Mouse (Mus musculus) thymus, postnatal 14 days (tissue): ENCODE results near the gene Il9r.

Experiments used
- DNase-seq: peaks from one replicate; pipeline ENCODE4 v3.0.0; 2021

The Il9r gene

DNA sequence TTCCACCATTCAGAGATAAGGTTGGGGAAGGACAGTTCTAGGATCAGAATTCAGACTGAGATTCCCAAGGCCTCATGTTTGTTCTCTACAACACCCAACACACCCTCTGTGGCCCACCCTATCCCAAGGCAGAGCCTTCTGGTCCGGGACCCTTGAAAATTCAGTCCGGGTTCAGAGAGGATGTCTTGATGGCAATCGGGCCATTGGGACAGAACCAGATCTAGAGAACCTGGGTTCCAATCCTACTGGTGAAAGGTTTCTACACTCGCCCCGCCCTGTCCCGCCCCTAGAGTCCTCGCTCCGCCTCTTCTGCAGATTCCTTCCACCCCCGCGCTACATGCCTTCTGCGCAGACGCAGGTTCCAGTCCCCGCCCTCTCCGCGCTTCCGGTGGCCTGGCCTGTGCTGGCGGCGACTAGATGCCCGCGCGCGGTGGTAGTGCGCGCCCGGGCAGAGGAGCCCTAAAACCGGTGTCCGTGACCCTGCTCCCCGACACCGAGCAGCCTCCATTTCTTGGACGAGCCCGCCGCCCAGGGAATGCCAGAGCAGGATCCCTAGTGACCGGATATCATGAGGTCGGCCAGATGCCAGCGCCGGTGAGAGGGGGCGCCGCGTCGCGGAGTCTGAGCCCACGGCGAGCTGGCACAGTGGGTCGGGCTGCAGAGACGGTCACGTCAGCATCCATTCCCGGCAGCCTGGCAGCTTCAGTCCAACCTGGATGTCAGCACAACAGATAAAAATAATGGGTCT is 26.2 kb upstream of the Il9r start, which contains the start of gene Mpg:
TSS of gene Mpg (plus strand) at position 382 of the 748 bp plus-strand sequence.
- peak; percentile 93 for DNase-seq

DNA sequence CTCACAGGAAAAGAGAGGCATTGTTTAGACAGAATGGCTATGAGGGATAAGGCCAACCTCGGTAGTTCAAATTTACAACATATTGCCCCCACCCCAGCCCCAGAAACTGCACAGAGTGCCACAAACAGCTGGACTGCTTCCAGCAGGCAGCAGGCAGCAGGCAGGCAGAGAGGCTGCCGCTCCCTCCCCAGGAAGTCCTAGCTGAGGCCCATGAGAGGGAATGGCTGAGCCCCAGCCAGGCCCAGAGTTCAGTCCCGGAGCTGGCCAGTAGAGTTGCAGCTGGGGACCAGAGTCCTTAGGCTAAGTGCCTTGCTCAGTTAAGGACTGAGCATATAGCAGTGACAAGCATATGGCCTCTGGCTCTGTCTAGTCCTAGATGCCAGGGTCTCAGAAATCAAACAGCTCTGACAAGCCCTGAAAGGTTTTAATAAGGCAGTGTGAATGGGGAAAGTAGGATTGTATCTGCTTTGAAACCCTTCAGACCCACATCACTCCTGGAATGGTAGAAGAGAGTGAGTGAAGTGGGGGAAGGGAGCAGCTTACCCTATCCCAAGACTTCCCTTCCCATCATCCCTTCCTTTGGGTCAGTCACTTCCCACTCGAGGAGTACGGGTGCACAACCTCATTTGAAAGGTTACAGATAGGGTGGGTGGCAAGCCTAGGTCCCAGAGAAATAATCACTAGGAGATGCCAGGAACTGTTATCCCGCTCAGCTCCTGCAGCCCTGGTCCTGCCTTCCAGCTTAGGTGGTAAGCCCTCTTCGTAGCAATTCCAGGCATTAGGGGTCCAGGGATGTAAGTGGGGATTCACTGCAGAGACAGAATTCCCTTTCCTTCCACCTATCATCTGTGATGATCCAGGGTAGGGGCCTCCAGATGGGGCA is 25.4 kb upstream of the Il9r start:
- DNase-seq, result peak; percentile 38

GRCm38 (mm10) chr11:32224468-32225139 is 24.5 kb upstream of the Il9r start:
- no peak for DNase-seq

- DNase-seq, result no peak
These were observed 23.4 kb upstream of the Il9r start for GRCm38 (mm10) chr11:32223297-32223967.

- peak; percentile 31 for DNase-seq
These were observed 22.6 kb upstream of the Il9r start for GRCm38 (mm10) chr11:32222570-32223194.

- peak; percentile 21 for DNase-seq
These were observed 21.9 kb upstream of the Il9r start, which contains the start of gene Rhbdf1 for GRCm38 (mm10) chr11:32221951-32222409. Gene Rhbdf1 (minus strand): TSS chr11:32222300.

GRCm38 (mm10) chr11:32221225-32221950 is 21.3 kb upstream of the Il9r start:
- DNase-seq, result peak; percentile 32

DNA sequence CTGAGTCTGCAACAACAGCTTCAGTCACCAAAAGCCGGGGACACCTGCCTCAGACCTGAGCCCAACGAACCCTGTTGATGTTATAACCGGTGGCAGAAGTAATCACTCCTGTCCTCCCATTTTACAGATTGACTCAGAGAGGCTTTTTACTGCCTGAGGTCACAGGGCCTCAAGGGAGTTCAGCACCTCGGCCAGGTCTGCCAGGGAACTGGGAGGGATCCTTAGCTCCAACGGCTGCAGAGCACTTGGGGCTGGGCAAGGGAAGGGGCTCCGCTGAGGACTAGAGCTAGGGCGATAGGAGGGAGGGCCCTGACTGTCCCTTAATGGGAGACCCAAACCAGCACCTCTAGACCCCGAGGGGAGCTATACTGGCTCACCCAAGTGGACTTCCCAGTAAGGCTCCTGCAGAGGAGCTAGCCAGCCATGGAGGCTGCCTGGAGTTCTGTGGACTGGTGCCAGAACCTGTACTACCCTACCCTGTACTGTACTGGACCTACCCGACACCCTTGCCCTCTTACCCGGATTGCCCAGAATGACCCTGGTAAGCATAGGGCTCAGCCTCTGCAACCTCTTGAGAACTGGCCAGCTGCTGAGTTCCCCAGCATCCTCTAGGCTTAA is 20.6 kb upstream of the Il9r start:
- DNase-seq, result no peak

DNA sequence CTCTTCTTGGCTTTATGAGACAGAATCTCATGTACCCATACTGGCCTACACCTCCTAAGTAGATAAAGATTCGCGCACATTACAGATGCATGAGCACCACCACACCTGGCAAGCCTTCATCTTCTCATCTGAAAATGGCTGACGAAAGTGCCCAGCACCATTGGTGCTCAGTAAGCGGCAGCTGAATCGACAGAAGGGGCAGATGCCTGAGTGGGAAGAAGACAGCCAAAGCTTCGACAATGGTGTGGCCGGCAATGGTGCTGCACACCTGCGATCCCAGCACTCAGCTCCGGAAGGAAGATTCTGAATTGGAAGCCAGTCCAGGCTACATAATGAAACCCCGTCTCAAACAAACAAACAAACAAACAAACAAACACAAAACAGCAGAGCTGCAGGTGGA is 19.2 kb upstream of the Il9r start:
- no peak for DNase-seq

DNA sequence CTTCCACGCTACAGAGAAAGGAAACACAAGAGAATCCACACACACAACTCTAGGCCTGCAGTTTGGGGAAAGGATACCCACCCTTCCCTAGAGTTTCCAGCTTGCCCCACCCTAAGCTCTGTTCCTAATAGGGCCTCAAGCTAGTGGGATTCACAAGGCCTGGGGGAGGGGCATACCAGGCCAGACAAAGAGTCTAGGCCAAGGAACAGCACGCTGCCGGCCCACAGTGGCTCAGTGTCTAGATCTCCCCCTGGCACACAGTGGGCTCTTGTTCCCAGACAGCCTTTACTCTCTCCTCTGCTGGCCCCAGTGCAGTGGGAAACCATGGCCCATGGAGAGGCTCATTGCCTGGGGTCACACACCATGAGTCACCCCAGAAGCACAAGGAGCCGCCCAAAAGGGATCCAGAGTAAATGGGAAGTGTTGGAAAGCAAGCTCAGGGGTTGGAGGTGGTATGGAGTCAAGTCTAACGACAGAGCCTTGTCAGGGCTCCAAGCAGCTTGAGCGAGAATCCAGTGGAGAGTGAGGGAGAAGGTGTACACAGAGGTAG is 18.5 kb upstream of the Il9r start:
- no peak for DNase-seq

- peak; percentile 77 for DNase-seq
These were observed 16.8 kb upstream of the Il9r start for GRCm38 (mm10) chr11:32216851-32217250.

- no peak for DNase-seq
These were observed 15.5 kb upstream of the Il9r start for GRCm38 (mm10) chr11:32215372-32216162.

GRCm38 (mm10) chr11:32210623-32211022 is 10.5 kb upstream of the Il9r start:
- no peak for DNase-seq

DNA sequence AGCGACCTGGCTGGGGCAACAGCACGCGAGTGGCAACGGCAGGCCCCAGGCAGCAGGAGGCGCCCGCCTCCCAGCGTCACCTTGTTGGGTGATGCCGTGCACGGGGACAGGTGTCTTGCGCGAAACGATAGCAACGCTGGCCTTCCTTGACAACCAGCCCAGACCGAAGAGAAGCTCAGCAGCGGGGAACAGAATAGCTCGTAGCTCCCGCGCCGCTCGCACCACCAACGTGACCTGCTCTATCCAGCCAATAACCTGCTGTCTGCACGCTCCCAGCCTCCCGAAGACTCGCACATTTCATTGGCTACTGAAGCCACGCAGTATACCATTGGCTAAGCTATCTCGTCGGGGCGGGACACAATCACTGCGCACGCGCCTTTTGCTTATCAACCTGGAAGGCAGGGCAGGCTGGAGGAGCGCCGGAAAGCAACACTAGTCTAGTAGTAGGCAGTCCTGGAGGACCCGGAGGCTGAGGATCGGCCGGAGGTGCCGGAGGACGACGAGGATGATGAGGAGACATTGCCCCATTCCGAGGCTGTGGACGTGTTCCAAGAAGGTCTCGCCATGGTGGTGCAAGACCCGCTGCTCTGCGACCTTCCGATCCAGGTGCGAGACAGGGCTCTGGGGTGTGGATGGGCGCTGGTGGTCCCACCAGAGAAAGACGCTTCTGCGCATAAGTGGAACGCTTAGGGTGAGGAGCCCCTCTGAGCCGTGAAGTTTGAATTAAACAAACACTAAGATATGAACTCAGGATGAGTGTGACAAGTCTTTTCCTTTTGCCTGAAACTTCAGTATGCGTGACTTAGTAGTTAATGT is 5.2 kb upstream of the Il9r start, which contains the start of gene Snrnp25:
TSS of gene Snrnp25 (plus strand) at position 358 of the 816 bp plus-strand sequence.
- peak; percentile 97 for DNase-seq

DNA sequence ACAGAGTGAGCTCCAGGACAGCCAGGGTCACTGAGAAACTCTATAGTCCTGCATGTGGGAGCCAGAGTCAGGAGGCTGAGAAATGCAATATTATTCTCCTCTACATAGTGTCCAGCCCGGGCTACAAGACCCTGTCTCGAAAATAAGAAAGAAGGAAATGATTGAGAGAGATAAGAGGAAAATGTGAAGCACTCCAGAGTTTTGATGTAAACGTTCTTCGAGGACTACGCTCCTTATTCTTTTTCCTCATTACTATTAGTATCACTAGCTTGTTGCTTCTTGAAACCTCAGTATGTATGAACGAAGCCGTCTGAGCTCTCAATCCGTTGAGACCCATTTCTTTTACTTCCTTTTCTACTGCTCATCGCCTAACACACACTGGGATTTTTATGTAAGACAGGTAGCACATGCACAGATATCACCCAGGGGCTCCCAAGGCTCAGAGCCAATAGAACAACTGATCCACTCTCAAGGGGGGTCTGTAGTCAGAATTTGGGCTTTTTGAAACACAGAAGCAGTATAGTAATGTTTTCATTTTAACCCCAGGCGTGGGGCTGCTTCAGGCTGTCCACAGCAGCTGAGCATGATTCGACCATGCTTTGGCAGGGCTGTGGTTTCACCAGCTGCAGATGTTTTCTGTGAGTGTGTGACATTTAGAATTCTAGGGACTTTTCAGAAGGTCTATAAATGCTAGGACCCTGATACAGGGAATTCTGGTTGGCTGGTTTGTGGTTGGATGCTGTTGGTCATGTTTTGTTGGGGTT is 2.0 kb upstream of the Il9r start:
- peak; percentile 33 for DNase-seq

DNA sequence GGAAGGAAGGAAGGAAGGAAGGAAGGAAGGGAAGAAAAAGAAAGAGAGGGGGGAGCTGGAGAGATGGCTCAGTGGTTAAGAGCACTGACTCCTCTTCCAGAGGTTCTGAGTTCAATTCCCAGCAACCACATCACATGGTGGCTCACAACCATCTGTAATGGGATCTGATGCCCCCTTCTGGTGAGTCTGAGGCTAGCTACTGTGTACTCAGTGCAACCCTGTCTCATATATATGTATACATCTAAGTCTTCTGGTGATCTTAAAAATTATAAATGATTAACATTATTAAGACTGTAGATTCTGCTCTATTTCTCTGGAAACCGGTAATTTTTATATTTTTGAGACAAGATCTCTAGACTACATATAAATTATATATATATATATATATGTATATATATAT is 913 bp upstream of the Il9r start:
- DNase-seq, result peak; percentile 50

- DNase-seq, result peak; percentile 73
These were observed 849 bp downstream of the Il9r start for GRCm38 (mm10) chr11:32199230-32199629.
